Mouse (Mus musculus) v-Abl transformed pro-B cells (cell line): ENCODE results near the gene Klhdc7a.
"Not testable (repeated sequence)": the region's sequence is repeated elsewhere in the genome, so short reads cannot be mapped to it uniquely, and the experiment has no call there.

Source experiments
- in situ Hi-C, 2 experiments: fragments of 400-800 bp; cut with MboI; formaldehyde crosslinking; loops; one replicate each; pipeline ENCODE4 v1.15.1; 2025; ENCODE audit not compliant: unreplicated experiment in 2 of 2

The Klhdc7a gene

GRCm38 (mm10) chr4:139967922-139968321, at the start of gene Klhdc7a:
TSS of gene Klhdc7a (minus strand) at chr4:139968026.
- in situ Hi-C loops = no loop called here

GRCm38 (mm10) chr4:140015916-140016315, 48.1 kb upstream of the Klhdc7a start:
- in situ Hi-C loops = no loop called here

- in situ Hi-C loops = no loop called here
These were observed 43.1 kb upstream of the Klhdc7a start for GRCm38 (mm10) chr4:140010728-140011470.

DNA sequence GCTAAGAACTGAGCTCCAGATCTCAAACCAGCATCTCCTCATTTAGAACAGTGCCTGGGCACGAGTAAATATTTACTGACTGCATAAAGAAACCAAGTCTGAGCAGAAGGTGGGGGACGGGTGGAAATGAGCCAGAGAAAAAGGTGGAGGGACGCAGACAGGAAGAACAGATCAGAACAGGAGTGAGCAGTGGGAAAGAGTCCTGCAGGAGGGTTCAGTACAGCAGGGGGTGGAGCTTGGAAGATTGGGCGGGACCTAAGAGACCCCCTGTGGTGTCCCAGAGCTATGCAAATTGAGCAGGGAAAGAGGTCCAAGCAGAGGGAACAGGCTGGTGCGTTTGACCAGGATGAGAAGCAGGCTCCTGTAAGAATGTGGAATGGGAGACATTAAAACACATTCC, 37.1 kb upstream of the Klhdc7a start:
- in situ Hi-C loops = no loop called here

DNA sequence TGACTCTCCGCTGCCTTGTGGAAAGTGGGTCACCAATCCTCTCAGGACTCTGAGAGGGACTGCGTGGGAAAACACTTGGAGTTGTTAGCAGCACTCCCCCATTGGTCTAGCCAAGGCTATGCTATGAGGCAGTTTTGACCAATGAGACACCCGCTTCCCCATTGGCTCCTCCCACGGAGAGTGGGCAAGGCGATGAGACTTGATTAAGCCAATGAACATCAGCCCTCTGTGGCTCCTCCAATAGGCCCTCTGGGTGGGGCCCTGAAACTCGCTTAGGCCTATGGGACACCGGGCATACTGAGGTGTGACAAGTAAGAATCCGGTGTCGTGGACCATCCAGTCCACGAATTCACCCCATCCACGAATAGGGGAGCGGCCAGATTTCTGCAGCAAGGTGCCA, 36.3 kb upstream of the Klhdc7a start:
- in situ Hi-C loops = no loop called here

GRCm38 (mm10) chr4:140002069-140002468, 34.2 kb upstream of the Klhdc7a start:
- in situ Hi-C loops = no loop called here

DNA sequence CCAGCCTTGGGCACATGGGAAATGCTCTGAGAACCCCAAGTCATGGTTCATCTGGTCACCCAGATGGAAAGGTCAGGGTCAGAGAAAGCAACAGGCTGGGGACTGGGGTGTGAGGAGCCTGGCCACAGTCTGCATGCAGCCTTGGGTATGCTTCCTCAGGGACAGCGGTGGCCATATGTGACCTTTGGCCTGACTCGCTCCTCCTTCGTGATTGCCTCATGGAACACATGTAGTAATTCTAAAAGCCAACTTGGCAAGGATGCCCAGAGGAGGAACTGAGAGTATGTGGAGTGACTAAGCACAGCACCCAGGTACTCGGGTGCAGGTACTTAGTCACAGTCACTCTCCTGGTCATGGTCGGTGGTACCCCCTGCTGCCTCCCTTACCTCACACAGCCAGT, 33.1 kb upstream of the Klhdc7a start:
- in situ Hi-C loops = no loop called here

DNA sequence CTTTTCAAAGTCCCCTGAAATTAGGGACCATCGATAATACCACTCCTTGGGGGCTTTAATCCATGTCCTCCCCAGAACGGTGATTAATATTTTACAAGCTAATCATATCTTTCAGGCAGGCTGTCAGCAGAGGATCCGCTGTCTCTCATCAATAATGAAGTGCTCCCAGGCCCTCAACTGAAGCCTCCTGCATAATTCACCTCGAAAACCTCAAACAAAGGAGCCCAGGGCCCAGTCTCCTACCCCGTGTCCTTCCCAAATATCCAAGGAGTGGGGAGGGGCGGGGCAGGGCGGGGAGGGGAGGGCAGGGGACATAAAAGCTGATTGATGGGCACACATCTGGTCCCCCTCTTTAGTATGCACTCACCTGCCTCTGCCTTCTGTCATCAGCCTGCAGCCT, 31.2 kb upstream of the Klhdc7a start:
- in situ Hi-C loops = no loop called here

DNA sequence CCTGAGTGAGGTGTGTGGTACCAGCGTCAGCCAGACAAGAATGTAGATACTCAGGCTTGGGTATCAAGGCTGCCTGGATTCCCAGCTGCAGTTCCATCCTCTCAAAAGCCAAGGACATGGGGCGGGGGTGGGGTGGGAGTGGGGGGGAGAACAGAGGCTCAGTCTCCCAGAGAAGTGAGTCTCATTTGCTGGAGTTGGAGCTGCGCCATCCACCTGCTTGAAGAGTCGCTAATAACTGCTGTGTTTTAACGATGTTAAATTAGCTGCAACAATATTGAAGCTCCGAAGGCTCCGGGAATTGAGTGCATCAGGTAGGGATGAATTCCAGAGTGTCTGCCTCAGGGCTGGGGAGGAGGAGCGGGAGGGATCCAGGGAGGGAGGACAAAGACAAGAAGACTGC, 27.8 kb upstream of the Klhdc7a start:
- in situ Hi-C loops = no loop called here

DNA sequence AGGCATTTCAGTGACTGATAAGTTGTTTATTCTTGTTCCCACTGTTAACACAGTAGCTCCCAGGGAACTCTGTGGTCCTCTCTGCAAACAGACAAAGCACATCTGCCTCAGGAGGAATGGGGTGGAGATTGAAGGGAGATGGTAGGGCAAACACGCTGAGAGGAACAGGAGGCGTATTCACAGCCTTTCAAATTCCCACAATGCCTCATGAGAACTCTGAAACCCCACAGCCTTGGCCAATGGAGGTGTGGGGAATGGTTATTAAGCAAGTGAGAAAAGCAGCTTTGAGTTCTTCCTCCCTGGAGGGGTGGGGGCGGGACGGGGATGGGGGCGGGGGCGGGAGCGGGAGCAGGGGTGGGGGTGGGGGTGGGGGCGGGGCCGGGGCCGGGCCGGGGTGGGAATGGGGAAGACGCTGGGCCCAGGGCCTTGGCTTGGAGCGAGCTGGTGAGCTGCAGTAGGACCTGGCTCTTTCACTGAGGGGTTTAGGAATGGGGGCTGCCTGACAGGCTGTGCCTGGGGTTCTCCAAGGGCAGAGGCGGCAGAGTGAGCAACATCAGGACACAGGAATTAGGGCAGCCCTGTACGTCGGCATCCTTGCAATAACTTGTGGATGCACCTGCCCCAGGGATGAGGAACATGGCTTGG, 25.4 kb upstream of the Klhdc7a start:
- in situ Hi-C loops = no loop called here

GRCm38 (mm10) chr4:139986913-139987312, 19.1 kb upstream of the Klhdc7a start:
- in situ Hi-C loops = no loop called here

DNA sequence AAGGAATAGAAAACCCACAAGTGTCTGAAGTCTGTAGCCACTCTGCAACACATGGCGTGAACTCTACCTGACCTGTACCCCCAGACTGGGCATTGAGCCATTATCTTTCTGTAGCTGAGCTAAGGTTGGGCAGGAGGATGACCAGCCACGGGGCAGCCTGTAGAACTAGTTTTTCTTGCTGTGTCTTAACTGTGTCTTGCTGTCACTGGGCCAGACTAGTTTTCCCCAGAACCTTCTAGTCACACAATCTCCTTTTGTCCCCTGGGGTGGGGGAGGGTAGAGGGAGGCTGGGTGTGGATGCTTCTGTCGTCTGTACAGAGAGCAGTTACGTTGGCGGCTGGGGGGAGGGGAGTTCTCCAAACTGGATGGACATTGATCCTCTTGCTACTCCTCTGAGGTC, 10.9 kb upstream of the Klhdc7a start:
- in situ Hi-C loops = no loop called here

DNA sequence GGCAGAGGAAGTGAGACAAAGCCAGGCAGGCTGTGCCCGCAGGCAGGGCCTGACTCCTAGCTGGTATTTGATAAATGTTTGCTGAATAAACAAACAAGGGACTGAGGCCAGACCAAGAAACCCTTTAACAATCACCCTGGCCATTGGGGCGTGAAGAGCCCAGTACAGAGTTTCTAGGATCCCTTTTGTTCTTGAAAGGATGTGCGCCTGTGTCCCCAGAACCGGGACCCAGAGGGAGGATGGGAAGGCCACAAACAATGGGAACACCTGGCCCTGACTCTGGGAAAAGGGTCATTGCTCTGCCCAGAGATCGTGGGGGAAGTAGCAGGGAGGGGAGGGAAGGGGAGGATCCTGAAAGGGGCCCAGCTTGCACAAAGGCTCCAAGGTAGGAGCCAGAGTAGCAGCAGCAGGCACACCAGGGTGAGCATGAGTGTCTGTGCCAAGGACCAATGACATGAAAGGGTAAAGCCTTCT, 9.5 kb upstream of the Klhdc7a start:
- in situ Hi-C loops = no loop called here

- in situ Hi-C loops = no loop called here
These were observed 6.7 kb upstream of the Klhdc7a start for GRCm38 (mm10) chr4:139974506-139974905.

DNA sequence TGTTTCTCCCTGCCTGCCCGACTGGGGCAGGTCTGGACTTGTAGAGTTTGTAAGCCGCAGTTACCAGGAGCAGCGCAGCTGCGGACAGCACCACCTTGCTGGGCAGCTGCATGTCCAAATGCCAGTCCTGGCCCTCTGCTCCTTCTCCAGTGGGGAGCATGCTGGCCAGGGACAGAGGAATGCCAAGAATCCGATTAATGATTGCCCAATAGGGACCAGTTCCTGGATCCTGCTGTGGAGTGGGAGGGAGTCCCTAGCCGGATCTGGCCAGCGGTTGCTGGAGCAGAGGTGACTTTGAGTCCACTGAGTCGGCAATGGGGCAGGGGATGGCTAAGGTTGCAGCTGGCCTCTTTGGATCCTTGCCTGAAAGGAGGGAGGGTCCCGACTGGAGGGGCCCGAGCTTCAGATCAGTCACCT, 343 bp downstream of the Klhdc7a start:
- in situ Hi-C loops = no loop called here

GRCm38 (mm10) chr4:139966981-139967380, 845 bp downstream of the Klhdc7a start:
- in situ Hi-C loops = no loop called here

DNA sequence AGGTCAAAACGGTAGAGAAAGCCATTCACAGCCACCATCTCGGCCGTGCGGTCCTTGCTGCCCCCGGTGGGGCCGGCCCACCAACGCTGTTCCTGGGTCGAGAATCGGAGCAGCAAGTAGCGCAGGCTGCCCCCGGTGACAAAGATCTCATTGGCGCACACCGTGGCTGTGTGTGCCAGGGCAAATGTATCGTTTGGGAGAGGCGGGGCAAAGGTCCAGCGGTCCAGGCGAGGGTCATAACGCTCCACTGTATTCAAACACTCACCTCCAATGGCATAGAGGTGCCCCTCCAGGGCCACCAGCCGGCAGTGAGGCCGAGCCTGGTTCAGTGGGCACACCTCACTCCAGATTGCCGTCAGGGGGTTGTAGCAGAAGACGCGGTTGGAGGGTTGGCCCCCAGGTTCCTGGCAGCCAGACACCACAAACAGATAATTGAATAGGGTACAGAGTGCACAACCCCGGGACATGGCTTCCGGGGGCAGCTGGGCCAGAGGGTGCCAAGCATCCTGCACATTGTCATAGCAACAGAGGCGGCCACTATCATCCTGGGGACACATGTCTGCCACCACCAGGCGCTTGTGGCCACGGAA, 2.1 kb downstream of the Klhdc7a start:
- in situ Hi-C loops = no loop called here

DNA sequence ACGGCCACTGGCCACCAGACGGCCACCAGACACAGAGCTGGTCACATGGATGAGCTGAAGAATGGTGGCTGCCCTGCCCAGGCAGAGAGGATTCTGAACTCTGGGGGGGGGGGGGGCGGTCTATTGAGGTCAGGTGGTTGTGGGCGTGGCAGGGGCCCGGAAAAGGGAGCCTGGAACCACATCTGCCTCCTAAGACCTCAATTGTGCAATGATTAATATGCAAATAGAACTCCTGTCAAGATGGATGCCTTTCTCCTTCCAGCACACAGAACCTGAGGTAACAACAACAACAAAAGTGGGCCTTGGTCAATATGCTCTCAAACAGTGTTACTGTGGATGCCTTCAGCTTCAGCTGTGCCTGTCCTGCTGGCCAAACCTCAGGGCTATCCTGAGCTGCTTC, 3.4 kb downstream of the Klhdc7a start:
- in situ Hi-C loops = no loop called here

DNA sequence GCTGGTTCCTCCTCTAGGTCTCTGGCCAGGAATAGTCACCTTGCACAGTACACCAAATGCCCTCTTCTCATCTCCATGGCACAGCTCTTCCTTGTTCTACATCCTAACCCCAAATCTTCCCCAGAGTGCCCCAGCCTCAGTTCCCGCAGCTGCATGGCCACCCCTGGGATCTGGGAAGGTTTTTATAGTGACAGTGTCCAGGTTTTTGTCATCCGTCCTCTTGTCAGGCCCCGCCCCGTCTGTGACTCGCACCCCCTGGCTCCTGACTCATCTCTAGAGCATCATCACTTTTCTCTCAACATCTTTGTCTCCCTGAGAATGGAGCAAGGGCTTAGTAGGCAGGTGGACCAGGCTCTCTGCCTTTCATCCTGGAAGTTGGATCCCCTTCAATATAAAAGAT, 3.9 kb downstream of the Klhdc7a start:
- in situ Hi-C loops = no loop called here

- in situ Hi-C loops = no loop called here
These were observed 4.8 kb downstream of the Klhdc7a start for GRCm38 (mm10) chr4:139963059-139963458.

DNA sequence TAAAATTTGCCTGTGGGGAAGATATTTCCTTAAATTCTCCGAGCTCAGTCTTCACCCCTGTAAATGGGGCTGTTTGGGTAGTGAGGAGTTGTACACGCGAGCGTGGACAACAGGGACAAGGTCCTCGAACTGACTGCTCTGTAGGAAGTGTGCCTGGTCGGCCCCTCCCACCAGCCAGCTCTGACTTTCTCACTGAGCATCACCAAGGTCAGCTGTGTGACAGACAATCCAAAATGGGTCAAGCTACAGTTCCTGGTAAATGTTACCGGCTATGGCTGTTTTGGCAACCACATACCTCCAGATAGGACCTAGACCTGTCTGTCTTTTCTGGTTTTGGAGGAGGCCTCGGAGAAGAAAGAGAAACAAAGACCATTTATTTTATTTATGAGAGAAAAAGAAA, 6.0 kb downstream of the Klhdc7a start:
- in situ Hi-C loops = no loop called here

DNA sequence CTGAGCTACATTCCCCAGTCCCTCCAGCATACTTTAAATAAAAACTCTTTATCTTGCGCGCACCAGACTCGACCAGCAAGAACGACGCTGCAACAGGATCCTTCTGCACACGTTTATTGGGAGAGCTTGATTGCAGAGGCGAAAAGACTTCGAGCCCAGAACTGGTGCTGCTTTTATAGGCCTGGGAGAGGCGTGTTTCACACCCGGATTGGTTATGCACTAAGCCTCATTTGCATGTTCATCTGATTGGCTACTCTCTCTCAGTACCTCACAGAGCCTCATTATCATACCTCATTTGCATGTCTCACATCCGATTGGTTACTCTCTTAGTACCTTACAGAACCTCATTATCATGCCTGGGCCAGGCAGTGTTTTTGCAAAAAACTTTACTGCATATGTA, 6.5 kb downstream of the Klhdc7a start:
- in situ Hi-C loops = not testable (repeated sequence)
